Mouse (Mus musculus): ENCODE results near the gene Grb7.

Grb7 gene

DNA sequence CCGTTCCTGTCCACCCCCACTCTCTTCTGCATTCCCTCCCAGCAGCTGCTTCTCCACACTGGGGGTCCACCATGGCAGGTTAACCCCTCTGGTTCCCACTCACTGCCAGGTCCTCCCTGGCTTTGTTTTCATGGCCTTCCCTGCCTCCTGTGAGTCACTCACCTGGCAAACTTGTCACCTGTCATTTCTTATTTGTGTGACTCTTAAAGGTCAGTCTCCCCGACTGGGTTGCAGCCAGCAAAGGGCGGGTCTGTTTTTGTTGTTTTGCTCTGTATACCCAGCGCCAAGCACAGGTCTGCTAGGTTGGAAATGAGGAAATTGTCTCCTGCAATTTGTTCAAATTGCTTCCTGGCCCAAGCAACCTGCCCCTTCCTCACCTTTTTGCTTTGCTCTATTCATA, 515 bp upstream of the Grb7 start:
- DNase-seq (ENCODE audit: low read depth) = peak; percentile 33

- peak; percentile 31 for DNase-seq (ENCODE audit: low read depth)
Measured at GRCm38 (mm10) chr11:98446562-98447474, 624 bp downstream of the Grb7 start.

- DNase-seq (ENCODE audit: low read depth) = peak; percentile 18
Measured at GRCm38 (mm10) chr11:98447475-98447834, 1.3 kb downstream of the Grb7 start.

- DNase-seq (ENCODE audit: low read depth) = no peak
Measured at GRCm38 (mm10) chr11:98448191-98448790, 2.1 kb downstream of the Grb7 start.

DNA sequence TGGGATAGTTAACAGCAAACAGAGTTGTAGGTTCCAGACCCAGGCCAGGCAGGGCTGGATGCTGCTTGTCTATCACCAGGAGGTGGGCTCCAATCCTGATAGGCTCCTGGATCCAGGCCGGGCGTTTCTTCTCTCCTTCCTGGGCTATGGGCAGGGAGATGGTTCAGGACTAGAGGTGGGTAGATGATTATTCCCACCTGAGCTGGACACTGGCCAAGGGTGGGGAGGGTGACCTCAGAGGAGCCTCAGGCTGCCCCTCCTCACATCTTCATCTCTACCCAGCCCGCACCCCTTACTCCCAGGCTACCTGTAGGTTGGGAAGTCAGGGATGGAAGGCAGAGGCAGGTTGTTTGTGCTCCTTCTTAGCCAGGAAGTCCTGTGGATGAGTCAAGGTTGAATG, 3.2 kb downstream of the Grb7 start:
- DNase-seq (ENCODE audit: low read depth) = no peak

DNA sequence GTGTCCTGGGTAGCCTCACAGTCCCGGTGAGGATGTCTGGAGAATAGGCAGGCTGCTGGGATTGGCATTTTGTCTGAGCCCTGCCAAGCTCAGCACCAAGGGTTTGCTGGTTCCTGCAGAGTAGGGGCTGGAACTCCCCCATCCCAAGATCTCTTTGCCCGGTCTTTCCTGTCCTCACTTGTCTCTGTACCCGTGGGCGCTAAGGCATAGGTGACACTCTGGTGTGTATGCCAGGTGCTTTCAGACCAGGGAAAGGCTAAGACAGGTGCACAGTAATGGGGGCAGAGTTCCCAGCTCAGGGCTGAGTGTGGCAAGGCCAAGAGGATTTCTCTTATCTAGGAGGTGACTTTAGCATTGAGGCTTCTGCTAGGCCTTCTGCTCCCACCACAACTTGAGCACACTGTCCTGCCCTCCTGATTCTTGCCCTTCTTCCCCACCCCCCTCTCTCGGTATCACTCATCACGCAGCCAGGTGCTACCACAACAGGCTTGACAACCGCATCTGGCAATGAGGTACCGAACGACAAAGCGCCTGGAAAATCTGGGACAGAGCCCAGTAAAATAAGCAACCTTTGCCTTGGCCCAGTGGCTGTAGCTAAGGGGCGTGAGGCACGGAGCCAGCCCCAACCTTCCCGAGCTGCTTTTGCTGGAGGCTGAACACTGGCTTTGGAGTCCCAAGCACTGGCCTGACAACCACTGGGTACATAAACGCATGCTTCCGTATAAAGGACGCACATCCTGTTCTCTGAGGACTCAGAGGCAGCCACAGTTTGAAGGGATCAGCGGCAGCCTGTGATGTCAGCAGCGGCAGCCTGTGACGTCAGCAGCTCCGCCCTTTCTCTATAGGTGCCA, 4.0 kb downstream of the Grb7 start:
- DNase-seq (ENCODE audit: low read depth) = peak; percentile 83

DNA sequence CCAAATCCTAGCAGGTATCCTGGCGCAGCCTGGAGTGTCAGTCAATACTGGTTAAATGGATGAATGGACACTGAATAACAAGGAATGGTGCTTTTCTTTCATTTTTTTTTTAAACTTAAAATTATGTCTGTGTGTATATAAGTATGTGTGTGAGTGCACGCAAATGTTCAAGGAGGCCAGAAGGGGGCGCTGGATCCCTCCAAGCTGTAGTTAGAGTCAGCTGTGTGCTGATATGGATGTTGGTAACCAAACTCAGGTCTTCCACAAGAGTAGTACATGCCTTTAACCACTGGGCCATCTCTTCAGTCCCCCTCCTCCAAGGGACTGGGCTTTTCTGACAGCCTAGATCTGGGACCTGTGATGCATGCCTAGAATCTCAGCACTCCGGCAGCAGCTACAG, 9.3 kb downstream of the Grb7 start:
- DNase-seq (ENCODE audit: low read depth) = peak; percentile 76

DNA sequence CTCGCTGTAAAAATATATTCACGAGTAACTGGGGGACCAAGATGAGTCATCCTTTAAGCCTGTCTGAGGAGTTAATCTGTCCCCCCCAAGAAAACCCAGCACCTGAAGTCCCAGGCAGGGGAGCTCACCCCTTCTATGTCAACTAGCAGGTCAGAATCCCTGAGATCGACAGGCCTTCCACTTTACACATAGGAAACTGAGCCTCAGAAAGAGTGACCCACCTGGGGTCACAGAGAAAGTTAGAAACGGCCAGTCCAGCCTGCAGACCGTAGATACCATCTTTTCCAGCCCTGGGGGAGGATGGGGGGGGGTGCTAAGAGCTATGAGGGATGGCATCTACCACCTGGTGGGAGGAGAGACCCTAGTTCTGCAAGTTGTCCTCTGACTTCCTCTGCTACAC, 10.4 kb downstream of the Grb7 start:
- peak; percentile 53 for DNase-seq (ENCODE audit: low read depth)

GRCm38 (mm10) chr11:98456945-98457344, 10.8 kb downstream of the Grb7 start:
- no peak for DNase-seq (ENCODE audit: low read depth)

GRCm38 (mm10) chr11:98457367-98458120, 11.3 kb downstream of the Grb7 start:
- peak; percentile 97 for DNase-seq (ENCODE audit: low read depth)

GRCm38 (mm10) chr11:98458121-98458990, 12.2 kb downstream of the Grb7 start:
- peak; percentile 74 for DNase-seq (ENCODE audit: low read depth)

GRCm38 (mm10) chr11:98459071-98459741, 13.0 kb downstream of the Grb7 start:
- peak; percentile 82 for DNase-seq (ENCODE audit: low read depth)

- no peak for DNase-seq (ENCODE audit: low read depth)
Measured at GRCm38 (mm10) chr11:98459860-98460259, 13.7 kb downstream of the Grb7 start.

DNA sequence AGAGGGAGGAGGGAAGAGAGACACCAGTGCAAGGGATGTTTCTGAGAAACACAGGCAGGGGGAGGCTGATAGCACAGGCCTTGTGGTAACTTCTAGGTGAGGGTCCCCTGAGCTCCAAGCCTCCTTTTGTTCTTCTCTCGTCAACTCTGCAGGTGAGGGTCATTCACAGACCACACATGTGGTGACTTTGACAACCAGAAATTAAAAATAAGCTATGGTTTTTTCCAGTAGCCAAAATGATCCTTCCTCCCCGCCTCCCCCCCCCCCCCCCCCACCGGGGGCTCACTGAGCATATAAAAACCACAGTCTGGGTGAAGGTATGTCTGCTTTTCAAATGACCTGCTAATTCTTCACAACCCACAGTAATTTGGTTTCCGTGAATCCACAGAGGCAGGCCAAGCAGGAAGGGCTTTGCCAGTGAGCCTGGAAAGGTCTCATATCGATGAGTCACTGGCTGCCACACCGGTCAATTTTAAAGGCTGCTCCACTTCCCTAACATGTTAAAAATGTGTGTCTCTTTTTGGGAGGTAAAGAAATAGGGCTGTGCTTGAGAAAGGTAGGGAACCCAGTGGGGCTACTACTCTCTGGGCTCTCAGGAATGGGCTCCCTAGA, 15.0 kb downstream of the Grb7 start:
- peak; percentile 59 for DNase-seq (ENCODE audit: low read depth)

GRCm38 (mm10) chr11:98462255-98462654, 16.1 kb downstream of the Grb7 start:
- DNase-seq (ENCODE audit: low read depth) = peak; percentile 40

- DNase-seq (ENCODE audit: low read depth) = peak; percentile 79
Measured at GRCm38 (mm10) chr11:98463911-98464310, 17.7 kb downstream of the Grb7 start.

- DNase-seq (ENCODE audit: low read depth) = peak; percentile 83
Measured at GRCm38 (mm10) chr11:98464516-98464915, 18.3 kb downstream of the Grb7 start.

- peak; percentile 92 for DNase-seq (ENCODE audit: low read depth)
Measured at GRCm38 (mm10) chr11:98469761-98470714, 23.8 kb downstream of the Grb7 start.

GRCm38 (mm10) chr11:98470795-98471194, 24.6 kb downstream of the Grb7 start:
- no peak for DNase-seq (ENCODE audit: low read depth)

Measured in induced T-regulatory cell, adult 2 months (primary cell).